Mouse (Mus musculus) E14TG2a.4 (cell line): ENCODE results near the gene Fam240b.

ENCODE experiments used
- CTCF ChIP-seq: conservative IDR thresholded peaks from 2 replicates; pipeline ENCODE4 v1.5.1; 2014; ENCODE audit warnings: low read length
- NANOG ChIP-seq: IDR thresholded peaks from 2 replicates; pipeline ENCODE4 v1.6.1; 2014; ENCODE audit warnings: borderline replicate concordance, low read length, mixed read lengths
- POU5F1 ChIP-seq: IDR thresholded peaks from 2 replicates; pipeline ENCODE4 v1.6.1; 2014; ENCODE audit warnings: low read length, borderline replicate concordance

DNA sequence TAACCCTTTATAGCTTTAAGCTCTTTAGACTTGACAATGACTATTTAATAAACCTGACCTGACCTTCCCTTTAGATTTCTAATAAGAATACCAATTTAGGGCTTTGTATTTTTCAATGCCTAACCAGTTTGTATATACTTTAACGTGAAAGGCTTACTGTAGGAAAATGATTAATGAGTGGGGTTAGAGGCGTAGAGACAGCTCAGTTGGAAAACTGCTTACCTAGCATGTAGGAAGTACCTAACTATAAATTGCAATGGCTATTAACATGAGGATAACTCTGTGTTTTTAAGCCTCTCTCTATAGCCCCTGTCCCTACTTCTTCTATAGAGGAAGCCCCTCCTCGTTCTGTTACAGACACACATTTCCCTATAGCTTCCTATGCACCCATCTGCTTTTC, 17.6 kb downstream of the Fam240b start:
- TF ChIP-seq CTCF (no peak), NANOG (no peak), POU5F1 (no peak)
